In genomic region chr2:60936910-60937309, GRCm38 (mm10) we compare ENCODE assay signal across 23 mouse cellular contexts. TPM values are rescaled to one million over a fixed set of nuclear protein-coding genes. Genes with fewer than 3 reads are reported as not detected.
DNase-seq lines count a peak whose midpoint lies in the region; ATAC-seq lines count a peak whose summit lies in the region.
"Had no signal": no experiment of that assay in that cellular context is flagged by ENCODE, and none has a peak within 500 bp of the region (broad histone marks: within the 10 kb centered on the region; RNA-seq: fewer than 3 reads in every experiment).

No protein-coding gene starts in this region.

- H3K4me2 ChIP-seq in hindbrain, embryonic 13.5 days: no peak overlapping the region
- no peak overlapping the region for H3K4me2 ChIP-seq in hindbrain, embryonic 12.5 days (replicated peaks)
- H3K4me2 ChIP-seq in neural tube, embryonic 13.5 days: no peak overlapping the region
- no peak overlapping the region for H3K4me2 ChIP-seq in neural tube, embryonic 14.5 days (ENCODE audit: low read depth, low read length)
- H3K4me2 ChIP-seq: embryonic facial prominence, embryonic 12.5 days; embryonic facial prominence, embryonic 15.5 days; heart, embryonic 13.5 days; intestine, embryonic 15.5 days had no signal

- no peak for ATAC-seq in hindbrain, embryonic 13.5 days (ENCODE audit: low FRiP score)
- no peak for ATAC-seq in hindbrain, embryonic 12.5 days (ENCODE audit: low FRiP score)
- no peak for ATAC-seq in neural tube, embryonic 13.5 days (ENCODE audit: low read depth)
- peak; percentile 38; the same call in 1 of the 2 replicates for ATAC-seq in neural tube, embryonic 14.5 days (ENCODE audit: low read depth)
- ATAC-seq: CD4-positive, CD25-positive, alpha-beta regulatory T cell, adult 4 months; forebrain, embryonic 14.5 days; forebrain, postnatal 0 days; hindbrain, embryonic 16.5 days; intestine, embryonic 15.5 days had no signal

- H3K9ac ChIP-seq in hindbrain, embryonic 13.5 days: no peak overlapping the region
- no peak overlapping the region for H3K9ac ChIP-seq in hindbrain, embryonic 12.5 days
- no peak overlapping the region for H3K9ac ChIP-seq in neural tube, embryonic 13.5 days
- no peak overlapping the region for H3K9ac ChIP-seq in neural tube, embryonic 14.5 days (replicated peaks; ENCODE audit: low read depth, low read length)
- H3K9ac ChIP-seq: embryonic facial prominence, embryonic 12.5 days; embryonic facial prominence, embryonic 15.5 days; forebrain, postnatal 0 days; heart, embryonic 13.5 days; intestine, embryonic 15.5 days had no signal

- no peaks in the 10 kb centered on the region for H3K27me3 ChIP-seq in hindbrain, embryonic 13.5 days
- H3K27me3 ChIP-seq in hindbrain, embryonic 12.5 days: no peaks in the 10 kb centered on the region
- H3K27me3 ChIP-seq in neural tube, embryonic 13.5 days: no peaks in the 10 kb centered on the region
- H3K27me3 ChIP-seq in neural tube, embryonic 14.5 days (ENCODE audit: control insufficient read depth, insufficient read depth, low read length): no peaks in the 10 kb centered on the region
- H3K27me3 ChIP-seq: embryonic facial prominence, embryonic 12.5 days; embryonic facial prominence, embryonic 15.5 days; heart, embryonic 13.5 days; intestine, embryonic 15.5 days had no signal

- H3K36me3 ChIP-seq in hindbrain, embryonic 13.5 days: no peaks in the 10 kb centered on the region
- no peaks in the 10 kb centered on the region for H3K36me3 ChIP-seq in hindbrain, embryonic 12.5 days
- no peaks in the 10 kb centered on the region for H3K36me3 ChIP-seq in neural tube, embryonic 13.5 days
- H3K36me3 ChIP-seq in neural tube, embryonic 14.5 days (ENCODE audit: control insufficient read depth, insufficient read depth, low read length): no peaks in the 10 kb centered on the region
- H3K36me3 ChIP-seq: embryonic facial prominence, embryonic 12.5 days; embryonic facial prominence, embryonic 15.5 days; heart, embryonic 13.5 days; intestine, embryonic 15.5 days had no signal

- H3K27ac ChIP-seq in hindbrain, embryonic 13.5 days: peak overlapping the region; percentile 60; the same call in 1 of the 2 replicates
- no peak overlapping the region for H3K27ac ChIP-seq in hindbrain, embryonic 12.5 days
- peak overlapping the region; percentile 20 for H3K27ac ChIP-seq in neural tube, embryonic 13.5 days (replicated peaks)
- no peak overlapping the region for H3K27ac ChIP-seq in neural tube, embryonic 14.5 days (ENCODE audit: low read depth, low read length)
- H3K27ac ChIP-seq: embryonic facial prominence, embryonic 12.5 days; embryonic facial prominence, embryonic 15.5 days; heart, embryonic 13.5 days; intestine, embryonic 15.5 days had no signal

- no peak overlapping the region for H3K4me3 ChIP-seq in hindbrain, embryonic 13.5 days
- H3K4me3 ChIP-seq in hindbrain, embryonic 12.5 days: no peak overlapping the region
- H3K4me3 ChIP-seq in neural tube, embryonic 13.5 days: no peak overlapping the region
- H3K4me3 ChIP-seq in neural tube, embryonic 14.5 days (ENCODE audit: low read depth, low read length): no peak overlapping the region
- H3K4me3 ChIP-seq: embryonic facial prominence, embryonic 12.5 days; embryonic facial prominence, embryonic 15.5 days; heart, embryonic 13.5 days; intestine, embryonic 15.5 days had no signal

- no peaks in the 10 kb centered on the region for H3K9me3 ChIP-seq in hindbrain, embryonic 13.5 days
- H3K9me3 ChIP-seq in hindbrain, embryonic 12.5 days (replicated peaks): no peaks in the 10 kb centered on the region
- H3K9me3 ChIP-seq in neural tube, embryonic 13.5 days: no peaks in the 10 kb centered on the region
- no peaks in the 10 kb centered on the region for H3K9me3 ChIP-seq in neural tube, embryonic 14.5 days (ENCODE audit: control insufficient read depth, low read length)
- H3K9me3 ChIP-seq: embryonic facial prominence, embryonic 12.5 days; embryonic facial prominence, embryonic 15.5 days; heart, embryonic 13.5 days; intestine, embryonic 15.5 days had no signal

- 83% methylated on average over 14 of the region's 14 CpGs for WGBS in hindbrain, embryonic 13.5 days
- WGBS in hindbrain, embryonic 12.5 days: 91% methylated on average over 14 of the region's 14 CpGs
- WGBS in neural tube, embryonic 13.5 days: 81% methylated on average over 14 of the region's 14 CpGs
- 77% methylated on average over 14 of the region's 14 CpGs for WGBS in neural tube, embryonic 14.5 days

- peaks cover 12% of the 10 kb centered on the region; the same call in 1 of the 2 replicates for H3K4me1 ChIP-seq in hindbrain, embryonic 13.5 days (replicated peaks)
- H3K4me1 ChIP-seq in hindbrain, embryonic 12.5 days: no peaks in the 10 kb centered on the region; the same call in 1 of the 2 replicates
- peaks cover 21% of the 10 kb centered on the region for H3K4me1 ChIP-seq in neural tube, embryonic 13.5 days (replicated peaks)
- H3K4me1 ChIP-seq in neural tube, embryonic 14.5 days (ENCODE audit: control insufficient read depth, insufficient read depth, low read length): no peaks in the 10 kb centered on the region

- DNase-seq in neural tube, embryonic 10.5 days (ENCODE audit: extremely low spot score, low spot score): no peak
- DNase-seq in gastrocnemius, postnatal 25 days: no peak
- DNase-seq: adrenal gland, adult 2 months; adrenal gland, postnatal 14 days; cerebellum, adult 11-12 months; cerebellum, adult 8-10 months; cerebellum, postnatal 14 days; forebrain, postnatal 0 days; gastrocnemius, postnatal 10 days; heart, adult 18-20 months; heart, postnatal 14 days; kidney, adult 11 months had no signal

RNA-seq across cellular contexts. Expression of gene Rbms1, which starts 26.1 kb away (rescaled TPM):
- 62.3 and 71.4 TPM in 2 replicates for polyA plus RNA-seq in hindbrain, embryonic 13.5 days (2015; fragmentation: Nextera tagmentation; extraction: Ambion mirVana)
- 74.1 and 77.4 TPM in 2 replicates for polyA plus RNA-seq in hindbrain, embryonic 12.5 days (2016; fragmentation: Nextera tagmentation; extraction: Ambion mirVana)
- 72.0 and 81.1 TPM in 2 replicates for polyA plus RNA-seq in neural tube, embryonic 13.5 days (2015; fragmentation: Nextera tagmentation; extraction: Ambion mirVana)
- polyA plus RNA-seq in neural tube, embryonic 14.5 days (2014; fragmentation: Nextera tagmentation; extraction: Ambion mirVana): 55.6 and 67.5 TPM in 2 replicates
- 10 to 100 TPM; 21.8 to 22.1 TPM for total RNA-seq in gastrocnemius, postnatal 25 days (2021)

Comparison
In these comparisons a context has a peak if more than half of its experiments do, and no peak if none do; other contexts are left out.
1. H3K27ac ChIP-seq: peak in hindbrain, embryonic 13.5 days (single experiment) and neural tube, embryonic 13.5 days (single experiment); none in hindbrain, embryonic 12.5 days (single experiment) and neural tube, embryonic 14.5 days (single experiment).